Mouse (Mus musculus): ENCODE measurements at regions not wholly inside any gene's neighbourhood (a gene's known extent, or its start where the extent isn't known, plus 50 kb on each side); places are given as distances from the start of the nearest gene placed in this dataset.

DNA sequence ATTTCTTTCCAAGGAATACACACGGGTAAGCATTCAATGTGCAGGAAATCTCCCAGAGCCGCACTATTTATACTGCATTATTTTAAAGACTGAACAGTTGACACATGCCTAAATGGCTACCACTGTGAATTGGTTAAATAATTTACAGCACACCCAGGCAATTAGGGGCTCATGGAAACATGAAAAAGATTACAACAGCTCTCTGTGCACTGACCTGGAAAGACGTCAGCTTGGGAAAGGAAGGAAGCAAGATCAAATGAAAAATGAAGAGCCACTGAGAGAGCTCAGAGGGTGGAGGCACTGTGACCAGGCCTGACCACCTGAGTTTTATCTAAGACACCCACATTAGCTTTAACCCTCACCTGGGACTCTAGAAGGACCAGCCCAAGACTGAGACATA is 82.7 kb upstream of the Nfe2l3 start:
- Histone ChIP-seq H3K4me3 (ENCODE audit: low read depth, low read length) (no peak overlapping the region), H3K9me3 (ENCODE audit: control insufficient read depth, low read depth, low read length) (no peaks in the 10 kb centered on the region), H3K27me3 (ENCODE audit: control insufficient read depth, insufficient read depth, low read length) (no peaks in the 10 kb centered on the region), H3K27ac (ENCODE audit: low read length) (no peak overlapping the region), H3K4me2 (replicated peaks; ENCODE audit: low read depth, low read length) (no peak overlapping the region), H3K4me1 (ENCODE audit: control insufficient read depth, insufficient read depth, low read length) (no peaks in the 10 kb centered on the region), H3K36me3 (ENCODE audit: control insufficient read depth, insufficient read depth, low read length) (no peaks in the 10 kb centered on the region), H3K9ac (replicated peaks; ENCODE audit: low read depth, low read length) (no peak overlapping the region)
- no peak for ATAC-seq (ENCODE audit: insufficient number of reproducible peaks, insufficient read depth, low FRiP score, low read depth)
- WGBS = 54% methylated on average over 3 of the region's 3 CpGs

DNA sequence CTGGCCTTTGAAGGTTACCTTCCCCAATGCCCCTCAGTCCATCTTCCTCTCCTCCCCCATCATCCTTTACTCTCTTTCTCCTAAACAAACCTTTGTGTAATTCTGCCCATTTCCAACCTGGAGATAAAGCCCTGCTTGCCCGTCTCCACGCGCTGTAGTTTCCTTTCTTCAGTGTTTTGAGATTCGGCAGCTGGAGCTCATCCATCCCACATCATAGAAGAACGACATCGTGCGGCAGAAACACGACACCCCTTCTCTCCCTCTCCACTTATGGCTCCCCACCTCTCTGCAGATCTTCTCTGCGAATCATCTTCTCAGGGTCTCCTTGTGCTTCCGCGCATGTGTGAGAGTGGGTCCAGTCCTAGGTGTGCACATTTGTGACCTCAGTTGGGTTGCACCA is 77.4 kb upstream of the Nfe2l3 start:
- 44% methylated on average over 11 of the region's 11 CpGs for WGBS
- no peak for ATAC-seq (ENCODE audit: insufficient number of reproducible peaks, insufficient read depth, low FRiP score, low read depth)

DNA sequence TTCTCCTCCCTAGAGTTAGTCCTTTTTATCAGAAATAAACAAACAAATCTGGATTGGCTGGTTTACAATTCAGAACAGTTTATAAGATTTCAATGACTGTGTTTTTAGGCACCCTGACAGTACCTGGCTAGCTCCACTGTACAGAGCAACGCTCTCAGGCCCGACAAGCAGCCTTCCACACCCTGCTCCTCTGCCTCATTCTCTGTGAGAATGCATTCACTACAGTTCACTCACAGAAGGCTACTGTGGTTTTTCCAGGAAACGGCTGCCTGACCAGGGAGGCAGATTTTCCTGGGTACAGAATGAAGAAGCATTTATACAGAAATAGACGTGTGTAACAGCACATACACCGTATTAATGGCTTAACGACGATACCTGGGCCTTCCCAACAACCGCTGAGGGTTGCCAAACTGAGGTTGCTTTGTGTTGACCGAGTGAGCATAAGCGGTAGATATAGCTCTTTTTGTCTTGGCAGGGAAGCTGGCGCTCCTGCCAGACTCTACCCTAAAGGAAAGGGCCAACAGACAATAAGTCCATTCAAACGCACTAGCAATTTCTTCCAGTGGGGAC is 70.8 kb upstream of the Nfe2l3 start:
- no peaks in the 10 kb centered on the region for H3K36me3 ChIP-seq (ENCODE audit: control insufficient read depth, insufficient read depth, low read length)
- no peaks in the 10 kb centered on the region for H3K27me3 ChIP-seq (ENCODE audit: control insufficient read depth, insufficient read depth, low read length)
- H3K9me3 ChIP-seq (ENCODE audit: control insufficient read depth, low read depth, low read length) = no peaks in the 10 kb centered on the region
- no peak overlapping the region for H3K4me3 ChIP-seq (ENCODE audit: low read depth, low read length)
- H3K4me2 ChIP-seq (replicated peaks; ENCODE audit: low read depth, low read length) = no peak overlapping the region
- H3K27ac ChIP-seq (ENCODE audit: low read length) = no peak overlapping the region
- H3K4me1 ChIP-seq (ENCODE audit: control insufficient read depth, insufficient read depth, low read length) = no peaks in the 10 kb centered on the region; the same call in 1 of the 2 replicates
- ATAC-seq (ENCODE audit: insufficient number of reproducible peaks, insufficient read depth, low FRiP score, low read depth) = no peak
- H3K9ac ChIP-seq (replicated peaks; ENCODE audit: low read depth, low read length) = no peak overlapping the region
- WGBS = 69% methylated on average over 12 of the region's 12 CpGs

More for the DNA sequence above, 77.4 kb upstream of the Nfe2l3 start:
- Histone ChIP-seq H3K36me3 (ENCODE audit: control insufficient read depth, insufficient read depth, low read length) (no peaks in the 10 kb centered on the region), H3K4me1 (ENCODE audit: control insufficient read depth, insufficient read depth, low read length) (no peaks in the 10 kb centered on the region), H3K27me3 (ENCODE audit: control insufficient read depth, insufficient read depth, low read length) (no peaks in the 10 kb centered on the region), H3K9me3 (ENCODE audit: control insufficient read depth, low read depth, low read length) (no peaks in the 10 kb centered on the region), H3K9ac (replicated peaks; ENCODE audit: low read depth, low read length) (no peak overlapping the region), H3K27ac (ENCODE audit: low read length) (no peak overlapping the region), H3K4me3 (ENCODE audit: low read depth, low read length) (no peak overlapping the region), H3K4me2 (replicated peaks; ENCODE audit: low read depth, low read length) (no peak overlapping the region)

DNA sequence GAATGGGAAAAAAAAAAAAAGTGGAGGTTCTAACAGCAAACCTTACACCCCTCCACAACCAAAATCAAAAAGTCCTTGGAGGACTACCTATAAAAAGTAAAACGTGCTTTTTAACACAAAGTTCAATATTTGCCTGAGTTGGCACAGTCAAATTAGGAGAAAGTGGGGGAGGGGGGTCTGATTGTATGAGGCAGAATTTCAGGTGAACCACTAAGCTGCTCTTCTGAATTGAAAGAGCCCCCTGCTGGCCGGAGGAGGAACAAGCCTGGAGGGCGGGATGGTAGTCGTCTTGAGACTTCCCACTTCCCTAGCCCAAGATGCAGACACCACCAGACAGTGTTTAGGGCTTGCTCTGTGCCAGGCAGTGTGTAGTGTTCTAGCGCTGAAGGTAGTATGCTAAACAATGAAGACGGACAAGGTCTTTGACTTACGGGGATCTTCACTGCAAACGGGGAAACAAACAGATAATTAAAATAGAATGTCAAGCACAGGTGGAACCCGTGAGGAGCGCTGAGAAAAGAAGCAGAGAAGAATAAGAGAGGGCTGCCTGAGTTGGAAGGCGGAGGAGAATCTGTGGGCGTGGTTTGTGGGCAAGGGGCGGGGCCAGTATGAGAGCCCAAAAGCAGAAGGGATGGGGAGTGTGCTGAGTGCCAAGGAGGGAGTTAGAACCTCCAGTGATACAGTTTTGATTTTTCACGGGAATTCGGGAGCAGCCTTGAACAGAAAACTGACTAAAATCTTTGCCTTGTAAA is 69.8 kb upstream of the Nfe2l3 start:
- H3K4me3 ChIP-seq (ENCODE audit: low read depth, low read length) = no peak overlapping the region
- H3K9me3 ChIP-seq (ENCODE audit: control insufficient read depth, low read depth, low read length) = no peaks in the 10 kb centered on the region
- 5% methylated on average over 15 of the region's 15 CpGs for WGBS
- ATAC-seq (ENCODE audit: insufficient number of reproducible peaks, insufficient read depth, low FRiP score, low read depth) = peak; percentile 72; the same call in 1 of the 2 replicates
- H3K4me1 ChIP-seq (ENCODE audit: control insufficient read depth, insufficient read depth, low read length) = no peaks in the 10 kb centered on the region; the same call in 1 of the 2 replicates
- H3K4me2 ChIP-seq (replicated peaks; ENCODE audit: low read depth, low read length) = peak overlapping the region; percentile 31; the same call in 1 of the 2 replicates
- no peak overlapping the region for H3K27ac ChIP-seq (ENCODE audit: low read length)
- no peaks in the 10 kb centered on the region for H3K36me3 ChIP-seq (ENCODE audit: control insufficient read depth, insufficient read depth, low read length)
- H3K9ac ChIP-seq (replicated peaks; ENCODE audit: low read depth, low read length) = no peak overlapping the region
- no peaks in the 10 kb centered on the region for H3K27me3 ChIP-seq (ENCODE audit: control insufficient read depth, insufficient read depth, low read length)

DNA sequence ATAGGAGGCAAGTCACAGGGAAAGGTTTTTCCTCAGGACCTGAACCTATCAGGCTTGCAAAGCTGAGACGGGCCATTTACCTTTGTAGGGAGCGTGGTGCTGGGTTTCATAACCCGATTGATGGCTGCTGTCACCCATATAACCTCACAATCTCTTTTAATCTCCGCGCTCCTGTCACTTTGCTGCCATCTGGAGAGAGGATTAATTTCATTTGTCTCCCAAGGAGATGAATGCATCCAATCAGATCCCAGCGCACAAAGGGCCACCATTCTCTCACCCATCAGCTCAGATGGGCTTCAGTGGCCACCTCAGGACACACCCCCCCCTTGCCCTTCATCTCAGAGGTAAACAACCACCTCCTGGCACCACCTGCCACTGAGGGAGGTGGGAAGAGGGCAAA is 67.7 kb upstream of the Nfe2l3 start:
- Histone ChIP-seq H3K4me2 (replicated peaks; ENCODE audit: low read depth, low read length) (no peak overlapping the region), H3K9me3 (ENCODE audit: control insufficient read depth, low read depth, low read length) (no peaks in the 10 kb centered on the region), H3K4me3 (ENCODE audit: low read depth, low read length) (no peak overlapping the region), H3K36me3 (ENCODE audit: control insufficient read depth, insufficient read depth, low read length) (no peaks in the 10 kb centered on the region), H3K27ac (ENCODE audit: low read length) (no peak overlapping the region), H3K27me3 (ENCODE audit: control insufficient read depth, insufficient read depth, low read length) (no peaks in the 10 kb centered on the region), H3K9ac (replicated peaks; ENCODE audit: low read depth, low read length) (no peak overlapping the region), H3K4me1 (ENCODE audit: control insufficient read depth, insufficient read depth, low read length) (no peaks in the 10 kb centered on the region; the same call in 1 of the 2 replicates)
- WGBS = 46% methylated on average over 6 of the region's 6 CpGs
- no peak for ATAC-seq (ENCODE audit: insufficient number of reproducible peaks, insufficient read depth, low FRiP score, low read depth)

DNA sequence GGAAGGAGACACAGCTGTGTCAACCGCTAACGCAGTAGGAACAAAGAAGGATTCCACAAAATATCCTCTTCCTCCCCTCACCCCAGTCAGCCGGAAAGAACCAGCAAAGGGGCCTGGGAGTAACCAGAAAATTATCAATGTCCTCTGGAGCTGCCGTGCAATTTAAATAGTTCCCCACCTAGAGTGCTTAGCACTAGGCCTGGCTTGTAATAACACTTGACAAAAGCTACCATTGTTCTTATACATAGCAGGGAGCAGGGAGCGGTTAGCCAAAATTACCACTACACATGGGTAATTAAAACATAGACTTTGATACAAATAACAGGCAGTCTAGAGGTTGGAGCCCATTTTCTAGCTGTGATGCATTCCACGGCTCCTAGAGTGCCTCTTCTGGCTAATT is 62.7 kb upstream of the Nfe2l3 start:
- Histone ChIP-seq H3K4me2 (replicated peaks; ENCODE audit: low read depth, low read length) (no peak overlapping the region), H3K4me3 (ENCODE audit: low read depth, low read length) (no peak overlapping the region), H3K4me1 (ENCODE audit: control insufficient read depth, insufficient read depth, low read length) (0 out of 2 replicates have a peak, but pooled peaks cover 4% of the 10 kb centered on the region), H3K36me3 (ENCODE audit: control insufficient read depth, insufficient read depth, low read length) (no peaks in the 10 kb centered on the region), H3K27me3 (ENCODE audit: control insufficient read depth, insufficient read depth, low read length) (no peaks in the 10 kb centered on the region), H3K9ac (replicated peaks; ENCODE audit: low read depth, low read length) (no peak overlapping the region), H3K27ac (ENCODE audit: low read length) (no peak overlapping the region), H3K9me3 (ENCODE audit: control insufficient read depth, low read depth, low read length) (no peaks in the 10 kb centered on the region)
- ATAC-seq (ENCODE audit: insufficient number of reproducible peaks, insufficient read depth, low FRiP score, low read depth) = no peak
- WGBS = 70% methylated on average over 6 of the region's 6 CpGs

DNA sequence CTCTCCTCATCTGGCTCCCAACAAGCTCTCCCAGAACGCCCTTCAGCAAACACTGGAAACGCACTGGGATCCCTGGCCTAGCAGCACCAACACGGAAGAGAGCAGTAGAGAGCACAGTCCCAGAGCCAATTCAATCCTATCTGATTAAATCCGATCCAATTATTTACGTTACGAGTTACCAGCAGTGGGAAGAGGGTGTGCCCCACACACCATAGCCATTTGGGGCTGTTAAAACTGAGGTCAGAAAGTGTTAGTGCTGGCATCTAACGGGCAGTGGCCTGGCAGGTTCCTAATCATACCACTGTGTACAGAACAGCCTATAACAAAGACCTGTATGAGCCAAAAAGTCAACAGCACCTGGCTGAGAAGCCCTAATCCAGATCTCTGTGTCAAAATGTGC is 60.1 kb upstream of the Nfe2l3 start:
- Histone ChIP-seq H3K27ac (ENCODE audit: low read length) (no peak overlapping the region), H3K9ac (replicated peaks; ENCODE audit: low read depth, low read length) (no peak overlapping the region), H3K9me3 (ENCODE audit: control insufficient read depth, low read depth, low read length) (no peaks in the 10 kb centered on the region), H3K4me2 (replicated peaks; ENCODE audit: low read depth, low read length) (no peak overlapping the region), H3K4me1 (ENCODE audit: control insufficient read depth, insufficient read depth, low read length) (0 out of 2 replicates have a peak, but pooled peaks cover 4% of the 10 kb centered on the region), H3K27me3 (ENCODE audit: control insufficient read depth, insufficient read depth, low read length) (no peaks in the 10 kb centered on the region), H3K4me3 (ENCODE audit: low read depth, low read length) (no peak overlapping the region), H3K36me3 (ENCODE audit: control insufficient read depth, insufficient read depth, low read length) (no peaks in the 10 kb centered on the region)
- peak; percentile 79 for ATAC-seq (ENCODE audit: insufficient number of reproducible peaks, insufficient read depth, low FRiP score, low read depth)
- WGBS = 41% methylated on average over 7 of the region's 7 CpGs

DNA sequence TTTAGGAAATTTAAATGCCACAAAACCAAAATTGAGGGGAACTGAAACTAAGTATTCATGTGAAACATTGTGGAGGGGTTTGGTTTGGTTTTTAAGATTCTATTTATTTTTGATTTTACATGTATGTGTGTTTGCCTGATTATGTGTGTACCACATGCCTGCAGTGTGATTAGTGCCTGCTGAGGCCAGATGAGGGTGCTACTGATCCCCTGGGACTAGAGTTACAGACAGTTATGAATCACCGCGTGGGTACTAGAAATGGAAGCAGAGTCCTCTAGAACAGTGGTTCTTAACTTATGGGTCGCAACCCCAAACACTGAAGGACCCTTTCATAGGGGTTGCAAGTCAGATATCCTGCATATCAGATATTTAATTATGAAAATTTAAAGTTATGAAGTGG is 54.0 kb upstream of the Nfe2l3 start:
- Histone ChIP-seq H3K4me2 (replicated peaks; ENCODE audit: low read depth, low read length) (no peak overlapping the region), H3K9me3 (ENCODE audit: control insufficient read depth, low read depth, low read length) (no peaks in the 10 kb centered on the region), H3K36me3 (ENCODE audit: control insufficient read depth, insufficient read depth, low read length) (no peaks in the 10 kb centered on the region), H3K27ac (ENCODE audit: low read length) (no peak overlapping the region), H3K4me3 (ENCODE audit: low read depth, low read length) (no peak overlapping the region), H3K4me1 (ENCODE audit: control insufficient read depth, insufficient read depth, low read length) (no peaks in the 10 kb centered on the region), H3K9ac (replicated peaks; ENCODE audit: low read depth, low read length) (no peak overlapping the region), H3K27me3 (ENCODE audit: control insufficient read depth, insufficient read depth, low read length) (no peaks in the 10 kb centered on the region)
- WGBS = 87% methylated on average over 3 of the region's 3 CpGs
- no peak for ATAC-seq (ENCODE audit: insufficient number of reproducible peaks, insufficient read depth, low FRiP score, low read depth)

Data from stomach, embryonic 14.5 days (tissue).